Mouse (Mus musculus) regulatory T cell (primary cell): ENCODE measurements at regions not wholly inside any gene's neighbourhood (a gene's known extent, or its start where the extent isn't known, plus 50 kb on each side); places are given as distances from the start of the nearest gene placed in this dataset.

Experiments
- in situ Hi-C: fragments of 300-600 bp; cut with MboI, MseI; formaldehyde crosslinking; loops from one replicate; pipeline ENCODE4 v1.15.1; 2025; ENCODE audit warnings: high pct_unique_total_duplicates

GRCm38 (mm10) chr15:50942429-50942828 lies 2942.3 kb upstream of the Gm7489 start:
- in situ Hi-C loops: no loop called here

GRCm38 (mm10) chr15:50944976-50945375 lies 2939.7 kb upstream of the Gm7489 start:
- in situ Hi-C loops: no loop called here

GRCm38 (mm10) chr15:50959109-50959508 lies 2925.6 kb upstream of the Gm7489 start:
- in situ Hi-C loops: no loop called here

- in situ Hi-C loops: no loop called here
Measured at GRCm38 (mm10) chr15:50963606-50964005, 2921.1 kb upstream of the Gm7489 start.

- in situ Hi-C loops: no loop called here
Measured at GRCm38 (mm10) chr15:50964236-50964635, 2920.5 kb upstream of the Gm7489 start.

GRCm38 (mm10) chr15:50967176-50967575 lies 2917.5 kb upstream of the Gm7489 start:
- in situ Hi-C loops: no loop called here

- in situ Hi-C loops: loop anchor here (5.0 kb wide), 1 partner anchor 47 kb away; no protein-coding TSS in a partner anchor
Measured at GRCm38 (mm10) chr15:50970637-50971036, 2914.1 kb upstream of the Gm7489 start.

GRCm38 (mm10) chr15:50972593-50972992 lies 2912.1 kb upstream of the Gm7489 start:
- in situ Hi-C loops: loop anchor here (5.0 kb wide), 1 partner anchor 45 kb away; no protein-coding TSS in a partner anchor

- in situ Hi-C loops: loop anchor here (5.0 kb wide), 1 partner anchor 43 kb away; no protein-coding TSS in a partner anchor
Measured at GRCm38 (mm10) chr15:50974002-50974754, 2910.5 kb upstream of the Gm7489 start.

GRCm38 (mm10) chr15:50989457-50989856 lies 2895.2 kb upstream of the Gm7489 start:
- in situ Hi-C loops: no loop called here

GRCm38 (mm10) chr15:50991667-50992066 lies 2893.0 kb upstream of the Gm7489 start:
- in situ Hi-C loops: no loop called here

GRCm38 (mm10) chr15:50992246-50992645 lies 2892.5 kb upstream of the Gm7489 start:
- in situ Hi-C loops: no loop called here

- in situ Hi-C loops: no loop called here
Measured at GRCm38 (mm10) chr15:50993121-50993520, 2891.6 kb upstream of the Gm7489 start.

GRCm38 (mm10) chr15:50995688-50996087 lies 2889.0 kb upstream of the Gm7489 start:
- in situ Hi-C loops: no loop called here

GRCm38 (mm10) chr15:50996296-50996695 lies 2888.4 kb upstream of the Gm7489 start:
- in situ Hi-C loops: no loop called here

GRCm38 (mm10) chr15:50997209-50997763 lies 2887.4 kb upstream of the Gm7489 start:
- in situ Hi-C loops: no loop called here

- in situ Hi-C loops: no loop called here
Measured at GRCm38 (mm10) chr15:51038968-51039367, 2845.7 kb upstream of the Gm7489 start.

- in situ Hi-C loops: no loop called here
Measured at GRCm38 (mm10) chr15:51070538-51070937, 2814.2 kb upstream of the Gm7489 start.

GRCm38 (mm10) chr15:51071132-51071656 lies 2813.5 kb upstream of the Gm7489 start:
- in situ Hi-C loops: no loop called here

- in situ Hi-C loops: no loop called here
Measured at GRCm38 (mm10) chr15:51073678-51074077, 2811.0 kb upstream of the Gm7489 start.

GRCm38 (mm10) chr15:51074196-51074595 lies 2810.5 kb upstream of the Gm7489 start:
- in situ Hi-C loops: no loop called here

- in situ Hi-C loops: loop anchor here (5.0 kb wide), 1 partner anchor 681 kb away; no protein-coding TSS in a partner anchor
Measured at GRCm38 (mm10) chr15:51083677-51084322, 2800.9 kb upstream of the Gm7489 start.
